Mouse (Mus musculus) left cerebral cortex, adult 2 months (tissue): Measurements from ENCODE around the gene Zfp953. TPM values are rescaled to one million over a fixed set of nuclear protein-coding genes. Genes with fewer than 3 reads are reported as not detected.

Experiments
- DNase-seq, 2 experiments: peaks; one replicate each; pipeline ENCODE4 v3.0.0; 2021 to 2022; ENCODE audit warnings: low spot score in 2 of 2, mixed read lengths in 1 of 2; ENCODE audit errors: extremely low spot score in 1 of 2
- H3K27ac ChIP-seq: fragments of 200-600 bp; 2 replicates; pipeline ENCODE4 v1.8.1; 2022
- H3K4me3 ChIP-seq: fragments of 200-600 bp; 2 replicates; pipeline ENCODE4 v1.8.1; 2022
- CTCF ChIP-seq: fragments of 200-600 bp; IDR thresholded peaks from 2 replicates; pipeline ENCODE4 v1.8.1; 2022; ENCODE audit warnings: antibody characterized with exemption, mild to moderate bottlenecking, moderate library complexity
- intact Hi-C: fragments of 180-260 bp; cut with DNase I; formaldehyde crosslinking; loops from one replicate; pipeline ENCODE4 v1.15.1; 2025
- total RNA-seq, 2 experiments: library from RNA; stranded (reverse); gene quantifications; 2 replicates each; pipeline ENCODE4 v1.2.3; 2021

The Zfp953 gene
- total RNA-seq, 2 experiments from 2014 or later = 0.86 to 1.2 TPM

- H3K4me3 ChIP-seq = peak within 1 kb of the TSS; percentile 93
- intact Hi-C loops = loop anchor here (1.0 to 5.0 kb wide), 8 partner anchors 27 to 247 kb away; partner anchors contain the start of genes Gm28044, Gm28557, Rsl1 and Zfp595
- DNase-seq = peak; percentile 88 to 89
- TF ChIP-seq CTCF = no peak; the same call in 1 of the 2 replicates
- peak within 1 kb of the TSS; percentile 82 for H3K27ac ChIP-seq
Observed at GRCm38 (mm10) chr13:67305822-67306672, 54.4 kb downstream of the Zfp953 start, which contains the start of gene Zfp457. TSS of gene Zfp457 (minus strand) at chr13:67306485.

Other genes starting within 250 kb of the Zfp953 start
- under 1 TPM; 0.29 to 0.44 TPM for gene Rslcan18, start 244.3 kb downstream of the Zfp953 start, total RNA-seq
- 10 to 100 TPM in 1 of 2 experiments, 1 to 10 TPM in 1; 8.8 to 10.0 TPM for gene Zfp759, start 238.9 kb downstream of the Zfp953 start, total RNA-seq
- gene Rsl1, start 187.4 kb downstream of the Zfp953 start, total RNA-seq = 1 to 10 TPM; 4.2 to 4.8 TPM
- gene Zfp455, start 166.1 kb downstream of the Zfp953 start, total RNA-seq = 1 to 10 TPM; 2.9 to 3.5 TPM
- gene Zfp458, start 82.1 kb downstream of the Zfp953 start, total RNA-seq = 10 to 100 TPM; 19.0 to 22.1 TPM
- 1 to 10 TPM; 4.2 to 4.9 TPM for gene Zfp457, start 54.1 kb downstream of the Zfp953 start, total RNA-seq
- gene Zfp595, start 28.0 kb downstream of the Zfp953 start, total RNA-seq = 1 to 10 TPM; 3.1 to 3.8 TPM
- 1 to 10 TPM in 1 of 2 experiments, under 1 TPM in 1; 0.81 to 1.8 TPM for gene Gm28044, start 69 bp downstream of the Zfp953 start, total RNA-seq
- not detected for gene Gm28041, start 15.1 kb upstream of the Zfp953 start, total RNA-seq
- under 1 TPM; 0.54 to 0.58 TPM for gene Zfp456, start 15.2 kb upstream of the Zfp953 start, total RNA-seq
- gene Zfp429, start 39.2 kb upstream of the Zfp953 start, total RNA-seq = 1 to 10 TPM; 2.7 to 4.4 TPM
- gene Zfp459, start 60.8 kb upstream of the Zfp953 start, total RNA-seq = 1 to 10 TPM; 4.7 to 4.9 TPM
- gene Zfp874a, start 91.0 kb upstream of the Zfp953 start, total RNA-seq = 10 to 100 TPM; 11.7 to 12.4 TPM
- gene Zfp874b, start 123.7 kb upstream of the Zfp953 start, total RNA-seq = 10 to 100 TPM; 15.5 to 17.6 TPM
- 1 to 10 TPM; 8.7 to 9.8 TPM for gene Zfp58, start 139.9 kb upstream of the Zfp953 start, total RNA-seq
- gene Gm26965, start 165.5 kb upstream of the Zfp953 start, total RNA-seq = under 1 TPM in 1 of 2 experiments, not detected in 1; 0.86 TPM
- 10 to 100 TPM; 19.8 to 22.9 TPM for gene Zfp87, start 165.6 kb upstream of the Zfp953 start, total RNA-seq
- gene Zfp748, start 193.2 kb upstream of the Zfp953 start, total RNA-seq = 1 to 10 TPM; 9.4 to 9.7 TPM
- gene Zfp729b, start 249.1 kb upstream of the Zfp953 start, total RNA-seq = 1 to 10 TPM; 8.3 to 8.9 TPM